Mouse (Mus musculus): ENCODE results near the gene Rai14.

Rai14 gene

GRCm38 (mm10) chr15:10720671-10721070 is 6.2 kb upstream of the Rai14 start:
- DNase-seq (ENCODE audit: low read depth, low spot score): no peak

- DNase-seq (ENCODE audit: low read depth, low spot score): no peak
Measured at GRCm38 (mm10) chr15:10720188-10720587, 5.8 kb upstream of the Rai14 start.

GRCm38 (mm10) chr15:10719511-10719910 is 5.1 kb upstream of the Rai14 start:
- DNase-seq (ENCODE audit: low read depth, low spot score): no peak

- no peak for DNase-seq (ENCODE audit: low read depth, low spot score)
Measured at GRCm38 (mm10) chr15:10718763-10719162, 4.3 kb upstream of the Rai14 start.

- no peak for DNase-seq (ENCODE audit: low read depth, low spot score)
Measured at GRCm38 (mm10) chr15:10717284-10717683, 2.9 kb upstream of the Rai14 start.

DNA sequence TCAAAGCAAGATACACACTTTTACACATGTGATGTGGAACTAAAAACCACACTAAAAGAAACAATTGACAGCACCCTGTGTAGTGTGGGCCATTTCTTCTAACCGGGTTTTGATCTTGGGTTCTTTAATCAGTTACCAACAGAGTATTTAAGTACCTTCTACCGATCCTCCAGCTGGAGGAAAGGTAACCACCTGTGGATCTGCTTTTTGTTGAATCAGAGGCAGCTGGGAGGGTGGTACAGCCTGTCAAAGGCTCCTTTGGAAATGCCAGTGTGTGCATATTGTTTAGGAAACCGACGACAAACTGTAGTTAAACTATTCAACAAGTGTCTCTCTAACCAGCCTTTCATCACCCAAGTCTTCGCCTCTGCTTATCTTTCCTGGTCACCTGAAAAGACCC is 1.5 kb upstream of the Rai14 start:
- DNase-seq (ENCODE audit: low read depth, low spot score): no peak

- DNase-seq (ENCODE audit: low read depth, low spot score): peak; percentile 17
Measured at GRCm38 (mm10) chr15:10715139-10715505, 698 bp upstream of the Rai14 start.

GRCm38 (mm10) chr15:10713626-10714316 is 653 bp downstream of the Rai14 start:
- no peak for DNase-seq (ENCODE audit: low read depth, low spot score)

GRCm38 (mm10) chr15:10713181-10713625 is 1.2 kb downstream of the Rai14 start:
- no peak for DNase-seq (ENCODE audit: low read depth, low spot score)

GRCm38 (mm10) chr15:10712288-10712687 is 2.1 kb downstream of the Rai14 start:
- DNase-seq (ENCODE audit: low read depth, low spot score): no peak

DNA sequence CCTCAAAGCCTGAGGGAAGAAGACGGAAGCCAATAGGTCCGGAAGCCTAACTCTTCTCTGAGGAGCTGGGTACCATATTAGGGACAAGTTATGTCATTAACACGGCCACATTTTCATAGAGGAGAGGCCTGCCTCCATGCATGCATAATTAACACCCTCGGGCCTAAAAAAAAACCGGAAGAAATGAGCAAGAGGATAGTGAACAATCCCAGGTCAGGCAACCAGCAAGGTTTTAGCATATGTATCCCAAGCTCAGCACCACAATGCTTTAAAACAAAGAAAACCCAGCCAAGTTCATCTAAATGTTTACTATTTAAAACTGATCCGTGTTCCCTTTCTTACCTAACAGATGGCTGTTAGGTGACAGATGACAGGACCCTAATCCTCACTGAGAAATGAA is 3.2 kb downstream of the Rai14 start:
- DNase-seq (ENCODE audit: low read depth, low spot score): no peak

DNA sequence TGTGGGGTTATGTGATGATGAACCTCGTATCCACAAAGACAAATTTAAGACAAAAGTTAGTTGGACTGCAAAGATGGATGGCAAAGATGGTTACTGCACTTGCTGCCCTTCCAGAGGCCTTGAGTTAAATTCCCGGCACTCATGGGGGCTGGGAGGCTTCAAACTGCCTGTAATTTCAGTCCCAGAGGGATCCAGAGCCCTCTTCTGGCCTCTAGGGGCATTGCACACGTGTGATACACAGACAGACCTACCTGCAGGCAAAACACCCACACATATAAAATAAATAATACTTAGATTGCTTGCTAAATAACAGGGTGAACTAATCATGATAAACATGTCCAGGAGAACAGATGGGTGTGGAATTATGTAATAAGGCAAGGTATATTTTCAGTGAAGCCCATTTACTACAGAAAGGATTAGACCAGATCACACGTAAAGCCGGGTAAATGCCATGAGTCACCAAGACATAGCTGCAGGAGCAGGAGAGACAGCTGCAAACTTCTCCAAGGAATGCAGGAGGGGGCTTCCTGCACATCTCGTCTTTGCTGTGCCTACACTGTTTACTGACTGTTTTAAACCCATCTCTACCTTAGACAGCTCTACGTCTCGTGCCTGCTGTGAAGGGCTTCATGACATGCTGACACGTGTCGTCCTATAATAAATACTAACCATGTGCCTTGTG is 5.7 kb downstream of the Rai14 start:
- no peak for DNase-seq (ENCODE audit: low read depth, low spot score)

- DNase-seq (ENCODE audit: low read depth, low spot score): no peak
Measured at GRCm38 (mm10) chr15:10707109-10707508, 7.3 kb downstream of the Rai14 start.

- DNase-seq (ENCODE audit: low read depth, low spot score): no peak
Measured at GRCm38 (mm10) chr15:10706414-10706813, 8.0 kb downstream of the Rai14 start.

- DNase-seq (ENCODE audit: low read depth, low spot score): no peak
Measured at GRCm38 (mm10) chr15:10705752-10706151, 8.7 kb downstream of the Rai14 start.

DNA sequence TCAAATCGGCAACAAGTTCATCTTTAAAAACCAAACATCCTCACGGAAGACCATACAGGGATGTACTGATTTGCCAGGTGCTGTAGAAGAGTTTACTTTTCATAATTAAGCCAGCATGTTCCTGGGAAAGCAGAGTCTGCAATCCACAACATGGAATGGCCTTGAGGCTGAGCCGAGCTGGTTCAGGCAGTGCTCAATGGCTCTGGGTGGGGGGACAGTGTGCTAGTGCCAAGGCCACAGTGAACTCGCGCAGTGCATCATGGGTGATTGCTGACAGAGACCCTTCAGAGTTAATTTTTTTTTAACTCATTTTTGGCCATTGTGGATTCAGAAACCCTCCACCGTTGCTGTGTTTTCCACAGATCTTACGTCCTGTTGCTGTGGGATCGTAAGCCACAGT is 10.1 kb downstream of the Rai14 start:
- no peak for DNase-seq (ENCODE audit: low read depth, low spot score)

DNA sequence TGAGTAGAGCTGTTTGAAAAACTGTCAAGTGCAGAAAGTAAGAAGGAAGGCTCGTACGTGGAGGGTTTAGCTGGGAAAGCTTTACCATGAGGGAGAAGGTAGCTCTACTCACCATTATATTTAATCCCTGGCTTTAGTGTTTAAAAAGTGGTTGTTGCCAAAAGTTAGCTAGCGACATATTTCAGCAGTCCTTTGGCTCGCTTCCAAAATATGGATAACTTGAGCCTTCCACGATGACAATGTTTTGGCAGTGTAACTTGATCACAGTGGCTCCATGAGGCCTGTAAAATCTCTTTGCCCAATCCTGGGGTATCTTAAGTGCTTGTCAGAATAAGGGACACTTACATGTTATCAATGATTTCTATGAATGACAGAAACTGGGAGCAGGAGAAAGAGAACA is 12.9 kb downstream of the Rai14 start:
- DNase-seq (ENCODE audit: low read depth, low spot score): no peak

DNA sequence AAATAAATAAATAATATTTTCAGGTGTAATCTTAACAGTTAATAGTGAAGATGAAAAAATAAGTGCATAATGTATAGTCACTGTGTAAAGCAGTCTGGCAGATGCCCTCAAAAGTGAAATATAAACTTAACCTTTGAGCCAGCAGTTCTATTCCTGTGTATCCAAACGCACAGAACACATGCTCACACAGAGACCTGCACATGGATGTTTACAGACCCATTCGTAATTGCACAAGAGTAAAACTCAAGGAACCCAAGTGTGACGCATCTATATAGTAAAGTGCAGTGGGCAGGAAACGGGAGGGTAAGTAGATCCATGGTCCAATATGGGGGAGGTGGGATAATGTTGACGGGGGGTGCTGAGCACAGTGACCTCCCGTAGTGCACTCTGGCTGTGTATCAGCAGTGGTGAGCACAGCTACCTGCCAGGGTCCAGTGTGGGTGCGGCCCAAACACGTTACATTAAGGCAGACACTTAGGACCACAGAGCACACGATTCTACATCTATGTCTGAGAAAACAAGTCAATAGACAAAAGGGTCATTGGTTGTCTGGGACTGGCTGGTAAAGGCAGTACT is 13.4 kb downstream of the Rai14 start:
- DNase-seq (ENCODE audit: low read depth, low spot score): no peak

DNA sequence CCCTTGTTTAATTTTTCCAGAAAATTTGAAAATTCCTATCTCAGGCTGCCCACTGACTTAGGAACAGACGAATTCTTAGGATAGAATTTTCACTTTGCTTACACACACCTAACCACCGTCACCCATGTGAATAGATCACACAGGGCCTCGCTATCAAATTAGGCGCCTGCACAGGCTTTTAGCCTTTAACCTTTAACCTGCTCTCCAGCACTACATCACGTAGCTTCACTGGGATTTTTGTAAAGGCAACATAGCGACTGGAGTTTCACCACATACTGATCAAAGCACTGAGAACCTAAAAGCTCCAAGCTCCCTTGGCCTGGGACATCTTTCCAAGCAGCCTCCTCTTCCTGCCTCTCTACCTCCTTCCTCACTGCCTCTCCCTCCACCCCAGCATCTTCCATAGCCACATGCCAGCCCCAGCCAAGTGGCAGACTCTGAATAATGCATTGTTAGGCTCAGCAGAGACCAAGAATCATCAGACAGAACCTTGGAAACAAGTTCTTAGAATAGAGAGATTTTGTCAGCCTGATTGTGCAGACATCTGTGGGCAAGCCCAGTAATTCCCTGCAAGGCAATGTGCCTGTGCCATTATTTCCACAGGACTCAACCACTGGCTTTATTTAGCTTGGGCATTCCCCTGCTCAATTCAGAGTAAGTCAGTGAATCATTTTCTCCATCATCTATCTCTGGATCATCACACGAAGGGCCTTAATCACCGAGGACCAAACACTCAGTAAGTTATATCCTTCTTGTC is 17.8 kb downstream of the Rai14 start:
- DNase-seq (ENCODE audit: low read depth, low spot score): no peak

GRCm38 (mm10) chr15:10692627-10693026 is 21.8 kb downstream of the Rai14 start:
- no peak for DNase-seq (ENCODE audit: low read depth, low spot score)

GRCm38 (mm10) chr15:10691481-10691880 is 22.9 kb downstream of the Rai14 start:
- no peak for DNase-seq (ENCODE audit: low read depth, low spot score)

GRCm38 (mm10) chr15:10690973-10691372 is 23.5 kb downstream of the Rai14 start:
- no peak for DNase-seq (ENCODE audit: low read depth, low spot score)

All from embryo, embryonic 11.5 days (tissue).